Mouse (Mus musculus): ENCODE measurements at regions not wholly inside any gene's neighbourhood (a gene's known extent, or its start where the extent isn't known, plus 50 kb on each side); places are given as distances from the start of the nearest gene placed in this dataset.

- TF ChIP-seq CTCF (IDR thresholded peaks at IDR 0.05; ENCODE audit: low read depth, low read length) (no peak), POLR2A (IDR thresholded peaks at IDR 0.05; ENCODE audit: insufficient read depth, low read length) (no peak), EP300 (IDR thresholded peaks at IDR 0.05; ENCODE audit: insufficient read depth, low read depth, low read length) (no peak)
Measured at GRCm38 (mm10) chr9:79111326-79111725, 496.0 kb downstream of the Cd109 start.

Data from ES-Bruce4 (cell line).